Mouse (Mus musculus): ENCODE data around the gene Akr7a5.
A peak's percentile ranks its signal among the peaks of the same experiment; 100 is the strongest.

The Akr7a5 gene

DNA sequence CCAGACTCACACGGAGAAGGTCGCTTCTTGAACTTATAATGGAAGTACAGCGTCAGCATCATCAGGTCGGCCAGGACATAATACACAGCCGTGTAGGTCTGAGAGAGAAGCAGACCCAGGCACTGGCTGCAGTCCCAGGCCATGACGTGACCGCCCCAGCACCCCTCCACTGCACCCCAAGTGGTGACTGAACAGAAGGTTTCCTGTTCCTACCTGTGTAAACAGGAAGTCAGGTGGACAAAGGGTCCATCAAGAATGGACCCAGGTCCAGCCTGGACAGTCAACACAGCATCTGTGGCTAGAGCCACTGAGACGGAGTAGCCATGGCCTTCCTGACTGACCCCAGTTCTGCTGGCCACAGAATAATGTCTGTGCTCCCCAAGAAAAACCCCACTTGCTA is 8.8 kb upstream of the Akr7a5 start:
- DNase-seq: no peak

DNA sequence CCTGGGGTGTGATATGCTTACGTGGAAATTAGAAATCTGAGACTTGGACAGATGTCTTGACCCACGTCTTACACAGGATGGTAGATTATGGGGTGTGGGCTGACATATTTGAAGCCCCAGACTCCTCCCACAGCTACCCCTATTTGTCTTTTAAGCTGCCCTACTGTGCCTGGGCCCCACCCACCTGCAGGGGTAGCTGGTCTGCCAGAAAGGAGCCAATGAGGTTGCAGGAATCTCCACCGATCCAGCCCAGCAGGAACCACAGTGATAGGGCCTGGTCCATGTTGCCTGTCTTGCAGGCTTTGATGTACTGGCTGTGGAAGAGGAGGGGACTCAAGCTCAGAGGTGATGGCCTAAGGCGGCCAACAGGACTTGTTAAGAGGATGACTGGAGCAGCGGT is 8.3 kb upstream of the Akr7a5 start:
- no peak for DNase-seq

DNA sequence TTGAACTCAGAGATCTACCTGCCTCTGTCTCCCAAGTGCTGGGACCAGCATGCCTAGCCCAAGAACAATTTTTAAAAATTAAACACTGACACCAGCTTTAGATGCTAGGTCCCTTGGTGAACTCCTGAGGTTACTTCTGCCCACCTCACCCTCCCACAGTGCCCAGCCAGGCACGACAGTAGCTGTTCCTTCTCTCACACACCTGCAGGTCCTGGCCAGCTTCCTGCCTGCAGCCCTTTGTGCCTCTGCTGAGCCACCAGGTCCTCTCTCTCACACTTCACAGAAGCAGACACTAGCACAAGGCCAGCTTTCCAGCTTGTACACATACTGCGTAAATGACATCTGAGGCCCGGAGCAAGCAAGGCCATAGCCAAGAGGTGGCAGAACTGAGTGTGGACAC is 5.0 kb upstream of the Akr7a5 start:
- no peak for DNase-seq

DNA sequence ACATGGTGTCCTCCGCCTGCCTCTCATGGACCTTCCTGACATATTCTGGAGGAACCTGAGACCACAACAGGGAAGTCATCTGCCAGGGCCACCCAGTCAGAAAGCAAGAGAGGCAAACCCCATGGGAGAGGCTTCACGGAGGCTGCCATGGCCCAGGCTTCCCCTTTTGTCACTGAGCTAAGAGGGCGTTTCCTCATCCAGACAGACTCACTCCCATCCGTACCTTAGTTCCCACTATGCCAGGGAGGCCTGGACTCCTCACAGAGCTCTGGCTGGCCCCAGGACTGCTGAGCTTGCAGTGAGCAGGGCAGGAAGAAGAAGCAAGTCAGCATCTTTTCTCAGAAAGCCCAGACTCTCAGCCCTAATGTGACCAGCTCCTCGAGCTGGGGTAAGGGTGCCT is 2.6 kb upstream of the Akr7a5 start:
- no peak for DNase-seq

DNA sequence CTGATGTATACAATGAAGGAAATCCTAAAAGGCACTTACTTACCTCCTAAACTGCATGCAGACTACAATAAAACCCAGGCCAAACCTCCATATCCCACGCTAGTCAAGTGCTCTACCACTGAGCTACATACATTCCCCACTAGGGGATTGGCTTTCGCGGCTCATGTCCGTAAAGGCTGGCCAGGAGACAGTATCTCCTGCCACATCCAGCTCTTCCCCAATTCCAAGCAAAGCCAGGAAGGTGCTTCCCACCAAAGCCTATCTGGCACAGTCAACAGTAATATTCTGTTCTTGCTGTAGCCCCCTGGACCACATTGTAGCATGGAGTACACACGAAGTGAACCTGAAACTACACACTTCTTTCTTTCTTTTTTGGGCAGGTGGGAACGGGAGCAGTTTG is 893 bp upstream of the Akr7a5 start:
- DNase-seq: no peak

DNA sequence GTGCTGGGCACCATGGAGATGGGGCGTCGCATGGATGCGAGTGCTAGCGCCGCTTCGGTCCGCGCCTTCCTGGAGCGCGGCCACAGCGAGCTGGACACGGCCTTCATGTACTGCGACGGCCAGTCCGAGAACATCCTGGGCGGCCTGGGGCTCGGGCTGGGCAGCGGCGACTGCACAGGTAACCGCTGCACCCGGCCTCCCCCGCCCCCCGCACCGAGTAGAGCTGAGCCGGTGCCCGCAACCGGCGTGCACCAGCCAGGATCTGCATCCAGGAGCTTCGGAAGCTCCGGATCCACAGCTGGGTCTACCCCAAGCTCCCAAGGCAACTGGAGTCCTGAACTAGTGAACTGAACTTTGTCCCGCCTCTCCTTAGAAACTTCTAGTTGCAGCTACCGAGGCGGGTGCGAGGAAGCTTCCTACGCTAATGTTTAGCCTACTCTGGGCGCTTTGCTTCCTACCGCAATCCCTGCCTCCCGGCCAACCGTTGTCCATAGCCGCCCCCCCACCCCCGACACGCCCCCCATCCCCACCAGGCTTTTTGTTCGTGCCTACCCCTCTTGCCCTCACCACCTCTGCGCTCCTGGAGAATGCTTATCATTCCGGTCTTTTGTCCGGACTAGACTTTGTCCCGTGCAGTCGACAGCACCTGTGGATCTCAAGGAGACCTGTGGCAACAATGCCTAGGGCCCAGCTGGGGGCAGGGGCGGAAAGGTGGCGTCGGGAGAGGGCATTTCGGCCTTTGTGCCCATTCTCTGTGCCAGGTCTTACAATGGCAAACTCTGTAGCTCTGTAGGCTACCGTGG is 556 bp downstream of the Akr7a5 start:
- DNase-seq: peak; percentile 15

DNA sequence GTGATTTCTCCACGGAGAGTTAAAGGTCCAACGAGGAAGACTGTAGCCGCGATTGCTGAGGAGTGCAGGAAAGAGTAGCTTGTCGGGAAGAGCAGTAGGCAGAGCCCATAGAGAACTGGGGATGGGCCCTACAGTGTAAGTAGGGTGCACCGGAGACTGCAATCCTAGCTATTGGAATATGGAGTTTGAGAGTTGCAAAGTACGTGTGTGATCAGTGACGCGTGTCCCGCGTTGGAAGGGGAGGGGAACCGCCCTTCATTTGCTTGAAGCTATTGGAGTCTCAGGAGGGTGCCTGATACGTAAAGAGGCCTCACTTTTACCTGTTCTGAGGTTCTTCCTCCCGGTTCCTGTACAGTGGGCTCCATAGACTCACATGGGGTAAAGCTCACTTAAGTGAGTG is 1.2 kb downstream of the Akr7a5 start:
- no peak for DNase-seq

DNA sequence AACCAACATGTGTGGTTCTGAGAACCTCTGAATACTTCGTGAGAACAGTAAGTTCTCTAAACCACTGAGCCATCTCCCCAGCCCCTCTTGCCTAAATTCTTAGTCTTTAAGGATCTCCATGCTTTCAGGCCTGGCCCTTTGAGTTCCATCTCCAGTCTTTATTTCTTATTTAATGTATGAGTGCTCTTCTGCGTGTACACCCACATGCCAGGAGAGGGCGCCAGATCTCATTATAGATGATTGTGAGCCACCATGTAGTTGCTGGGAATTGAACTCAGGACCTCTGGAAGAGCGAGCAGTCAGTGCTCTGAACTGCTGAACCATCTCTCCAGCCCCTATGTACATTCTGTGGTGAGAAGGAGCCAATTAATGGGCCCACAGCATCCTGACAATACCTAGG is 2.1 kb downstream of the Akr7a5 start:
- DNase-seq: peak; percentile 30

DNA sequence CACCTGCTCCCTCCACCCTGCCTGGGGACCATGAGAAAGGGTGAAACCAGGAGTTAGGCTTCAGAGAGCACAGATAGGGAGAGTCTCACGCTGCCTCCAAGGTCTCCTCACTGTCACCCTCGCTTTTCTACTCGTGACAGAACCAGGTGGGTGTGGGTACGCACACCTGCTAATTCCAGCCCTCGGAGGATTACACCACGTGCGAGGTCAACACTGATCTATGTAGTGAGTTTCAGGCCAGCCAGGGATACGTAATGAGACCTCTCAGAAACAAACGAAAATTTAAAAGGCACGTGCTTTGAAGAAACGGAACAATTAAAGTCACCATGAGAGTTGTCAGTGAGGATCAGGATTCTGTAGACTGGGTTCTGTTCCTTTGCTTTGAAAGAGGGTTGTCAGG is 7.9 kb downstream of the Akr7a5 start:
- DNase-seq: no peak

DNA sequence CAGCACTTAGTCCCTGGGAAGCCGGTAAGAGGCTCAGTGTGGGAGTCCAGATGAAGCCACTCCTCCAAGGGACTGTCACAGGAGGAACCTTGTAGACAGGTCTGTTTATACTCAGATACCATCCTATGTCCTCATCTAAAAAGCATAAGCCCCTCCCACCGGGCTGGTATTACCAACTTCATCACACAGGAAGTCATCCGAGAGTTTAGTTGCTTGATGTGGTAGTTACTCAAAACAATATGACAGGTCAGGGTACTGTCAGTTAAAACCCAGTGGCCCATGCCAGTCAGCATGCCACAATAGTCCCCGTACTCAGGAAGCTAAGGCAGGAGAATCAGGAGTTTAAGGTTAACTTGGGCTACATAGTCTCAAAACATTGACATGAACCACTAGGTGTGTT is 9.2 kb downstream of the Akr7a5 start:
- no peak for DNase-seq

DNA sequence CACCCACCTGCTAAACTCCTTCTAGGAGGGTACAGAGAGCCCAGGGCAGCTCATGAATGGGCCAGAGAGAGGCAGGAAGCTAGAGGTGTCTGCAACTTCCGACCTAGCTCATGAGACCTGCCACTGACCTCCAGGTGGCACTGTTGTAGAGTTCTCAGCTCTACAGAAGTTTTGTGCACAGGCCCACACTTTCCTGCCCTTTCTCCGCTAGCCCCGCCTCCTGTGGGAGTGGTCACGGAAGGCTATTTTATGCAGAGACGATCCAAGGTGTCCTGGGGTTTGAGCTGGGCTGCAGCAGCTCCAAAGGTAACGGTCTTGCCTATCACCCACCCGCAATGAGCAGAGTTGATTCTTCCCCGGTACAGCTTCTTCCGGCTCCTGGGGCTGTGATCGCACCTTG is 20.1 kb downstream of the Akr7a5 start:
- no peak for DNase-seq

DNA sequence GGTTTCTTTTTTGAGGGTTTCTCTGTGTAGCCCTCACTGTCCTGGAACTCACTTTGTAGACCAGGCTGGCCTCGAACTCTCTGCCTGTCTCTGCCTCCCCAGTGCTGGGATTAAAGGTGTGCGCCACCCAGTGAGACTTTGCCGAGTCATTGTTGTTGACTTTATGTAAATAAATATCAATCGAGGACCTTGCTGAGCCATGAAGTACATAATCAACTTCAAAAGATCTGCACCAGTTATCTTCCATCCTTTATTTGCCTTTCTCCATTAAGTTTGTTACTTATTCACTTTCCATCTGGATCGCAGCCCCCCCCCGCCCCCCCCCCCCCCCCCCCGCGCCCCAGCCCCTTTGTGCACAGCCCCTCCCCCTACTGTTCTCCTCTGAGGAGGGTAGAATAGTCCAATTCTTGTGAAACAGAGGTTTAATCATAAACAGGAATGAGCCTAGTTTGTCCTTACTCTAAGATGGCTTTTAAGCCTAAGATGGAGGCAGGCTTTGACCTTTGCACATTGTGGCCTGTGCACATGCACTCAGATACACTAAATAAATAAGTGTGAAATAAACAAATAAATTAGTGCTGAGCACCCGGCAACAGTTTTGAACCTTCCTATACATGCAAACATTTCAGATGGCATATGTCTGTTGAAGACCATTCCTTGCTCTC is 24.2 kb downstream of the Akr7a5 start:
- no peak for DNase-seq

DNA sequence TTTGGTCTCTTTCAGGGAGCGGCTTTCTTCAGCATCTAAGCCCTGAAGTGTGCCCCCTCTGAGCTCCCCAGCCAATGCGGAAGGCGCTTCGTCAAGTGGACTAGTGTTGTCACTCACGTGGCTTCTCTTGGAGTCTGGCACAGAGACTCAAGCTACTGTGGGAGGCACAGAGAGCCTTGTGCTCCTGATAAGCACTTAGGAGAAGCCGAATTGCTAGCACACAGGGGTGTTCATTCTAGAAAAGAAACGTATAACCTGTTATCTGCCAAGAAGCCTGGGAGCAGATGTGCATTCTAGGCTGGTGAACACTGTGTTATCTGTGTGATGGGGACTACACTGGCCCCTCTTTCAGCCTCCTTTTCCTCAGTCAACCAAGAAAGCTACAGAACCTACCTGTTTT is 25.0 kb downstream of the Akr7a5 start:
- no peak for DNase-seq

DNA sequence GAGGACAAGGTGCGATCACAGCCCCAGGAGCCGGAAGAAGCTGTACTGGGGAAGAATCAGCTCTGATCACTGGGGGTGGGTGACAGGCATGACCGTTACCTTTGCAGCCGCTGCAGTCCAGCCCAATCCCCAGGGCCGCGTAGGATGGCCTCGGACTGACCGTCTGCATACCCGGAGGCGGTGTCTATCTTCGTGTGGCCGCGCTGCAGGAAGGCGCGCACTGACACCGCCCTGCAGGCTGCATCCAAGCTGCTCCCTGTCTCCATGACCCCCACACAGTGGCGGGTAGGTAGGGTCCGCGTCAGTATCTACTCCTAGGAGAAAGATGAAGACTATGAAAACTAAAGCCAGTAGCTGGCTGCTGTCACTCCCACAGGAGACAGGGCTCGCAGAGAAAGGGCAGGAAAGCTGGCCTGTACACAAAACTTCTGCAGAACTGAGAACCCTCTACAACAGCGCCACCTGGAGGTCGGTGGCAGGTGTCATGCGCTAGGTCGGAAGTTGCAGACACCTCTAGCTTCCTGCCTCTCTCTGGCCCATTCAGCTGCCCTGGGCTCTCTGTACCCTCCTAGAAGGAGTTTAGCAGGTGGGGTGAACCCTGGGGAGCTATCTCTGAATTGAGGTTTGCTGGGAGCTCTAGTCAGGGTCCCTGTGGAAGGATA is 26.4 kb downstream of the Akr7a5 start:
- DNase-seq: peak; percentile 60

DNA sequence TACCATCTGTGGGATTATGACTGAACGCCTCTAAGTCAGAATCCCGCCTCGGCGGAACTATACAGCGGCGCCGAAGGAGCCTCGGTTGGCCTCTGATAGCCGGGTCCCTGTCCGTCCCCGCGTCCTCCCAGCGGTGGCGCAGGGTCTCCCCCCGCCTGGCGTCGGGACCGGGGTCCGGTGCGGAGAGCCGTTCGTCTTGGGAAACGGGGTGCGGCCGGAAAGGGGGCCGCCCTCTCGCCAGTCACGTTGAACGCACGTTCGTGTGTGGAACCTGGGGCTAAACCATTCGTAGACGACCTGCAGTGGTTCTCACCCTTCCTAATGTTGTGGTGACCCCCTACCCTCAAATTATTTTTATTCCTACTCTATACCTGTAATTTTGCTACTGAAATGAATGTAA is 27.6 kb downstream of the Akr7a5 start:
- DNase-seq: no peak

DNA sequence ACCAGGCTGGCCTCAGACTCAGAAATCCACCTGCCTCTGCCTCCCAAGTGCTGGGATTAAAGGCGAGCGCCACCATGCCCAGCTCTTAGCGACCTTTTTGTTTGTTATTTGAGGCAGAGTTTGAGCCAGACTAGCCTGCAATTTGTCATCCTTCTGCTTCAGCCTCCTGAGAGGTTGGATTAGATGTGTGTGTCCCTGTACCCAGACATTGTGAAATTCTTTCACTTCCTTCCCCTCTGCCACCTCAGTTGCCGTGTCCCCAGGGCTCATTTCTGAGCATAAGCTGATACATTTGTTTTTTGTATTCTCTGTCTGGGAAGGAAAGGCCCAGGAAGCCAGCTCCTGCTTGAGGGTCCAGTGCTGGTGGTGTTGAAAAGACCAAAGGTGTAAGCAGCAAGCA is 30.3 kb downstream of the Akr7a5 start:
- DNase-seq: no peak

DNA sequence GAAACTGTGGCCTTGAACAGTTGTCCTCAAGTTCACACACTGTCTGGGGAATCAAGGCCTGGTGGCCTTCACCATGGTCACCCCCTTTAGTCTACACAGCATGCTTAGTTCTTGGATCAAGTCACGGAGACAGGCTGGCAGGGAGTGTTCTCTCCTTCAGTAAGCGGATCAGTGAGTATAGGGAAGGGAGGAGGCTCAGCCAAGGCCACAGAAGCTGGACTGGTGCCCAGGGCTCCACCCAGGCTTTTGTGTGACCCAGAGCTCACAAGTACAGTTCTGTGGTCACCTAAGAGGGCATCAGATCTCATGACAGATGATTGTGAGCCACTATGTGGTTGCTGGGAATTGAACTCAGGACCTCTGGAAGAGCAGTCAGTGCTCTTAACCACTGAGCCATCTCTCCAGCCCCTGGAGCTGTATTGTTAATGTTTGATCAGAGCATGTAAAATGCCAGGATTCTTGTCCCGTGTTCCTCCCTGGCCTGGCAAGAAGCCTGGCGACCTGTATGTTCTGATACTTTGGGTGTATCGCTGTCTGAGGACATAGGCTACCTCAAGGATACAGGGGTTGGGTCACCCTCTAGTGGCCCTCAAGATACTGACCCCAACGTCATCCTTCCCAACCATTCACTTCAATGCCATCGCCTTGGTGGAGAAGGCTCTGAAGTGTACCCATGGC is 31.2 kb downstream of the Akr7a5 start:
- no peak for DNase-seq

DNA sequence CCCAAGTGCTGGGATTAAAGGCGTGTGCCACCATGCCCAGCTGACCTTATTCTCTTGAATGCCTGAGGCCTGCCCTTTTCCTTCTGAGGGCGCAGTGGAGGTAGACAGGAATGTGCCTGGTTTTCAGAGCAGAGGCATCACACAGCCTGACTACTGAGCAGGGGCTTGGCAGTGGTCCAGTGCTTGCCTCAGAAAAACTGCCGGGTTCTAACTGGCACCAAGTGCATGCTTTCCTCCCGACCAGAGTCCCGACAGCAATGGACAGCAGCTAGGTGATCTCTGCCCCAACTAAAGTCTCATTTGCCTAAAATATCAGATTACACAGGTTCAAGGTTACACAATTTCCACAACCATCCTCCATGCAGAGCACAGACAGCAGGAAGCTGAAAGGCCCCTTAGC is 33.2 kb downstream of the Akr7a5 start:
- no peak for DNase-seq

DNA sequence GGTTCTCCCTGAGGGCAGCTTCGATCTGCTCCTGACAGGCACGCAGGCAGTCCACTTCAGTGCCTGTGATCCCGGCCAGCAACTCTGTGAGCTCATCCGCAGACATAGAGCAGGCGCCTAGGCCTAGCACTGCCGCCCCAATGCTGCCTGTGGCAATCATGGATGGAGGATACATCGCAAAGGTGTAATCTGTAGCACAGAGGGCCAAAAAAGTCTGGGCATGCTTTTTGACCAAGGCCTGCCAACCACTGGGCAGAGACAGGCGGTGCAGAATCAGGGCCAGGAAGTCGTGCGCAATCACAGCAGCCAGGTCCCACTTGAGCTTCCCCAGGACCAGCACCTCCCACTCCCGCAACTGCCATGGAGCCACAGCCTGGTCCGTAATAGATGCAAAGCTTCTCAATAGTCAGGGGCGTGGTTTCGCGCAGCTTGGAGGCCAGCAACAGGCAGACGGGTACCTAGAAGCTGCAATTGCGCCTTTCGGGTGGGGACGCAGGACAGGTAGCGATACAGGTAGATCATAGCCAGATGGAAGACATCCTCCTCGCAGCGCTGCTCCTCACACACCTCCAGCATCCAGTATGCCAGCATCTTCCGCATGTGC is 35.0 kb downstream of the Akr7a5 start:
- no peak for DNase-seq

DNA sequence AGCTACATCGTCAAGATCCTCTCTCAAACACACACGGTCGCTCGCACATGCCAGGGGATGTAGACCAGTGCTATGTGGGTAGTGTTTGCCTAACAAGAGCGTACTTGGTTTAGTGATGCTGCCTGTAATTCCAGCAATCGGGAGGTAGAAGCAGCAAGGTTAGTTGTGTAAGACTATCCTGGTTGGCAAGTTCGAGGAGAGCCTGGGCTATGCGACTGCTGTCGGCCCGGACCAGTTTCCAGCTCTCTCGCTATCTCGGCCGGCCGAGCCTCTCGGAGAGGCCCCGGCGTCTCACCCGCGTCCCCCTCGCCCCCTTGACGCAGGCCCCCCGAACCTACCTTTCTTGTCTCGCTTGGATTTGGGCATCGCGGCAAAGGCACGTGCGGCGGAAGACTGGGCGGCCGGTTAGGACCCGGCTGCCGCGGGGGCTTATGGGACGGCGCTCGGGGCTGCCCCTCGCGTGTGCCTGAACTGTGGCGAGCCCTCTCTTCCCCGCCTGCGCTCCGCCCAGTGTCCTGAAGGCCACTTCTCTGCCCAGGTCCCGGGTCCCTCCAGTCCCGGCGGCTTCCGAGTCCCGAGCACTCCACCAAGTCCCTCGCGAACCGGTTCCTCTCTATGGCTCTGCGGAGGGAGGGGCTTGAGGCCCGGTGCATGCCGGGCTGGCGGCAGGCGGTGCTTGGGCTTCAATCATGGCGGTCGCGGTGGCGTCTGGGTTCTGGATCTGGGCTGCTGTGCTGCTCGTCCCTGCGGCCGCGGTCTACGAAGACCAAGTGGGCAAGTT is 41.6 kb downstream of the Akr7a5 start, which contains the start of the genes Mrto4, Emc1 and Ubr4:
TSS of gene Mrto4 (minus strand) at position 646 of the 781 bp plus-strand sequence.
TSS of gene Emc1 (plus strand) at position 657 of the 781 bp plus-strand sequence.
TSS of gene Ubr4 (plus strand) at position 679 of the 781 bp plus-strand sequence.
- peak; percentile 79 for DNase-seq

DNA sequence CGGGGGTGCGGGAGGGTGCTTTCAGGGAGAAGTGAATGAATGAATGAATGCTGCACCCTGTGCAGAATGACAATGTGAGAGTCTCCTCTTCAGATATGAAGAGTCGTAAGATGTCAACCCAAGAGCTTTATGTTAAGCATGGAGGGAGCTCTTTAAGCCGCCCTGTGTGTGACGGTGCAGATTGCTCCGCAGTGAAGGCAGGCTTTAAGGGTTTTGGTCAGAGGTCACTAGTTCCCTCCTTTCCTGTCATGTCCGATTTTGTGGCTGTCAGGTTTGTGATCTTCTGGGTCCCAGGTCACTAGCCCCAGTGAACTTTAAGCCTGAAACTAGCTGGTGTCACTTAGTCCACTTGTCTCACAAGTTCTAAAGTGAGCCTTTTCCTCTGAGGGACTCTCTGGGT is 42.3 kb downstream of the Akr7a5 start:
- DNase-seq: no peak

DNA sequence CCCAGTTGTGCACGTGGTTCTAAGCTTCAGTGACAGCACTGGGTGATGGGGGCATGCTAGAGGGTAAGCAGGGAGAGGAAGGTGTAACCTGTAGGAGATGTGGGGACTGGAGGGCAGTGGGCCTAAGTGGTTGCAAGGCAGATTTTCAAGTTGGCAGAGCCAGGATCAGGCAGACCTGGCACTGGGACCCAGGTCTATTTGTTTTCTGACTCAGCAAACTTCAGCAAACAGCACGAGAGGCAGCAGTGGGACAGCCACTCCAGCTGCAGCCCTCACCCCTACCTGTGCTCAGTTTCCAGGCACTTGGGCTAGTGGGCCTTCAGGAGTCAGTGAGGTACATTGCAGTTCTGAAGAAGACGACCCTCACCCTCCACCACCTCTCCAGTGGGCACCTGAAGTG is 46.7 kb downstream of the Akr7a5 start:
- DNase-seq: no peak

All from cerebellum, adult 8-10 months (tissue).